Mouse (Mus musculus): ENCODE data around the gene Rer1.
A peak's percentile ranks its signal among the peaks of the same experiment; 100 is the strongest.

The Rer1 gene

DNA sequence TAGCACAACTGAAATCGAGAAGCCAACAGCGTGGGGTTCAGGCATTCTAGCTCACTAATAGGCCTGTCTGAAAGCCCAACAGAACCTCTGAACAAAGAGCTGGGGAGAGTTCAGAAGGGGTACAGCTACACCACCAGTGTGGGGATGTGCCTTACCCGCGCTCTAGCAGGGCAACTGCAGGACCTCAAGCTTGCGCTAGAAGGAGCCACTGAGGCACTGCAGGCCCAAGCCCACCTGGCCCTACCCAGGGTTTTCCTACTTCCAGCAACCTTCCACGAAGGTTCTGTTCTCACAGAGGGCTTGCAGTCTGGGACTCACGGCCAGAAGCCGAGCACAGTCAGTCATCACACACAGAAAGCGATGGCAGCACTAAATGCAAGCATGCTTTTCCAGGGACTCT lies 11.0 kb downstream of the Rer1 start:
- no peak for DNase-seq (ENCODE audit: low spot score)

DNA sequence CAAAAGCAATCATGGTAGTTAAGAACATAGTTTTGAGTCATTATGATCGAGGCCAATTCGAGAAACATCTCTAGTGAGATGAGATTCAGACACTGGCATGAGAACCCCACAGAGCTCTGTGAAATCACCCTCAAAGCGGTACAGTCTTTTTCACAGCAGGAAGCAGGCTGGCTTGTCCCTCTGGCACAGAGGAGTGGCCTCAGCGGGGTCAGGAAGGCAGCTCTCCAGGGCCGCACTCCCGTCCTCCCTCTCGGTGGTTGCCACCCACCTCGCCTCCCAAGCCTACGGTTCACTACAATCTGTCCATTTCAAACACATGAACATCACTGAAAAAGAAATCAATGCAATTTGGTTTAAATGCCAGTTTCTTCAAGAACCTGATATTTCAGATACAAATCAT lies 11.8 kb downstream of the Rer1 start:
- no peak for DNase-seq (ENCODE audit: low spot score)

DNA sequence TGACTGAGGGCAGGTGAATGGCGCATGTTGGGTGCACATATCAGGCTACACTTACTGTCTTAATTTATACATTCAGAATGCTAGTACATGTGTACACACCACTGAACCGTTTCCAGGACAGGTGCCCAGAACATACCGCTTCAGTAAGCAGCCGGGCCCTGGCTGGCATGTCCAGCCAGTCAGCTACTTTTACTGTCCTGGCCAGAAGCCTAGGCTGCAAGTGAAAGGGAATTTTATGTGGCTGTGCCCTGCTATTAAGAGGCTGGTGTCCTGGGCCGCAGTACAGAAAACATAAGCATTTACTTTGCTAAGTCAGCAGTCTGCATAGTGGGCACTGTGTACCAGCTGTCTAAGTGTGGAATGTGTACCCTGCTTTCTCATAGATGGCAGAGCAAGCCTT lies 15.3 kb downstream of the Rer1 start:
- no peak for DNase-seq (ENCODE audit: low spot score)

DNA sequence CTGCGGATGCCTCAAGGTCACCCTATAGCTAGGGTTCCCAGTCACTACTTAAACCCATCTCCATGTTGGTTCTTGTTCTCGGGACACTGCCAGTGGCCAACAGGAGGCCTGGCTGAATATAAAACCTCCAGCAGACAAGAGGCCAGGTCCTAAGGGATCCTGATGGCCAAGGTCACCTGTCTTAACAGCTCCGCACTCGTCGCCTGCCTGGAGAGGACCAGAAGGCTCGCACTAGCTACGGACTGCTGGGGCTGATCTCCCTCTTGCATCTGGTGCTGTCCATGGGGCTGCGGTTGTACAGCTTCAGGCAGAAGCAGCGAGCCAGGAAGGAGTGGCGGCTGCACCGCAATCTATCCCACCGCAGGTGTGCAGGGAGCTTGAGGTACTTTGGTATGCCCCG lies 16.0 kb downstream of the Rer1 start:
- no peak for DNase-seq (ENCODE audit: low spot score)

DNA sequence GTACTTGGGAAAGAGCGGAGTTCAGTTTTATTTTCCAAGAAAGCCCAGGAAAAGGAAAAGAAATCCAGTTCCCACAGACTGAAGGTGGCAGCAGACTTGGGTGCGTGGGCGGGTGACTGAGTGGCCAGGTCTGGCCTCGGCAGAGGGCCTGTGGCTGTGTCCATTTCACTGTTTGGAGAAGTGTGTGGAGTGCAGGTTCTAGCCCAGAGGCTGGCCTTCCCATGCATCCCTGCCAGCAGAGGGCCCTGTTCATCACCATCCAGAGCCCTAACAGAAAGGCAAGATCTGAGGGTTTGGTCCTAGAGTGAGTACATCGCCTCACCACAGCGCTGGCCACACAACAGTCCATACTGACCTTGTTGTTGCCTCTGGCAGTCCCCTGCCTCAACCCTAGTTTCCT lies 17.0 kb downstream of the Rer1 start:
- no peak for DNase-seq (ENCODE audit: low spot score)

DNA sequence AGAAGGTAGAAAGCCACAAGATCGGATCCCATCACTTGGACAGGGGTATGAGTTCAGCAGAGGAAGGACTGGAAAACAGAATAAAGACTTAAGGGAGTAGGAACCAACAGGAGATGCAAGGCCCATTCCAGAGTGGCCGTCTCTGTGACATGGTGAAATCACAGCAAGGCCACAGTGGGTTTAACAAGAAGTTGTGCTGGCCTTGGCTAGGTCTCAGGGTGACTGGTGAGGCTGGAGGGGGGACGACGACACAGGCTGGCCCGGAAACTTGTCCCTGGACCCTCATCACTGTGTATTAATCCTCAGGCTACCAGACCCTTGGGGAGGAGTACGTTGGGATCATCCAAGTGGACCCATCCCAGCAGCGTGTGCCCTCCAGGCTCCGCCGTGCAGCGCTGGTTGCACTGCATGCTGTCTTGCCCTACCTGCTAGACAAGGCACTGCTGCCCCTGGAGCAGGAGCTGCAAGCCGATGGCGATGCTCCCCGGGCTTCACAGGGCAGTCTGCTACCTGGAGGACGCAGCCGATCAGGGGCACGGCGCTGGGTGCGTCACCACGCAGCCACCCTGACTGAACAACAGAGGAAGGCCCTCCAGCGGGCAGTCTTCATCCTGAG lies 17.7 kb downstream of the Rer1 start:
- DNase-seq (ENCODE audit: low spot score): no peak

DNA sequence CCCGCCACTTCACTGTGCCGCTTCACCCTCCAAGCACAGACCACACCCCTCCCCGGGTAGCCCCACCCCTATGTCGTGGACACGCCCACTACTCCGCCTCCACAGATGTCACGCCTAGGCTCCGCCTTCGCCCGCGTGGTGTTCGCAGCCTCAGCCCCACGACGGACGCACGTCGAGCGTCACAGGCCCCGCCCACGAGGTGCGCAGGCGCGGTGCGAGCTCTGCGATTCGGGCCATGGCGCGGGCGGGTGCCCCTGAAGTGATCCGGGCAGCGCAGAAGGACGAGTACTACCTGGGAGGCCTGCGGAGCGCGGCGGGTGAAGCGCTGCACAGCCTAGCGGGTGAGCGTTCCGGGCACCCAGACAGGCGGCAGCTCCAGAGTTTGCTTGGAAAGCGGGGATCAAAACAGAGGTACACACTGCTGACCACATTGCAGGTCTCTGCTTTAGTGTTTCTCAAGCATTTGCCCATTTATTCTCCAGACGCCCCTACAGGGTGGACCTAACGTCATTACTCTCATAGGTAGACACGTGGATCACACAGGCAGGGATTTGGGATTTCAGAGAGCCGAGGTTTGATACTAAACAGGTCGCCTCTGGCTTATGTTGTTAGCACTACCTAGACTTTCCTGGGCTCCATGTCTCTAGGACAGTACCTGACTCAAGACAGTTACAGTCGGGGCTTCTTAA lies 19.2 kb downstream of the Rer1 start, which contains the start of gene Pex10:
TSS of gene Pex10 (plus strand) at position 183 of the 689 bp plus-strand sequence.
- peak; percentile 99 for DNase-seq (ENCODE audit: low spot score)

DNA sequence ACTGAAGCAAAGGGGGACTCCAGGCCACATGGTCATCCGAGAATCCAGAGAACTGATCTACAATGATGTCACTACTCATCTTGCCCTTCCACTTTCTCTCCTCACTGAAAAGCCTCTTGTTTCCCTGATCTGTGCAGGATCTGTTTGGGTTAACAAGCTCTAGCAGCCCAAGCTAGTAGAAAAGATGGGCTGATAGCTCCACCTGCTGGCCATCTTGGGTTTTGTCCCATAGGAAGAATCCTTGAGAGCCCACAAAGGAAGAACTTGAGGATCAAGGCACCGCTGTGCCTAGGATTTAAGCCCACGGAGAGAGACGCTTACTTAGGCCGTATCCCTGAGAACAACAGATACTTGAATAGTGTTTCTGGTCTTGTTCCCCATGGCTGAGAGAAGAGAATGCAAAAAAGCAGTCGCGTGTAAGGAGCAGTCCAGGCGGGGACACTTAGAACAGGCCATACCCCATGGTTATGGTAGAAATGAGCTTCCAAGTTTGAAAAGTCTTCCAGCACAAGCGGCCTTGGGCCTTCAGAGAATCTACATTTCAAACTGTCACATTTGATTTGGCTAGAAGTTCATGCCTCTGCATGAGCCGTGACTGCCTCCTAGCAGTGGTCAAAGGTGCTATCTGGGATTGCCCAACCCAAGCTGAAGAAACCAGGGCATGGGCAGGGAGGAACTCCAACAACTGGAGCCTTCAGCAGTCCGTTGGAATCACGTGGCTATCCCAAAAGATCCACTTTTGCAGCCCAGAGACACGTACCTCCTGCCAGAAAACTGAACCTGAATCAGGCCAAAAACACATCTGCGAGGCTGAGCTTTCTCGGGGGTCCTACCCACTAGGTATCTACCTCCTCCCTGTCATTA lies 20.0 kb downstream of the Rer1 start:
- DNase-seq (ENCODE audit: low spot score): peak; percentile 99

DNA sequence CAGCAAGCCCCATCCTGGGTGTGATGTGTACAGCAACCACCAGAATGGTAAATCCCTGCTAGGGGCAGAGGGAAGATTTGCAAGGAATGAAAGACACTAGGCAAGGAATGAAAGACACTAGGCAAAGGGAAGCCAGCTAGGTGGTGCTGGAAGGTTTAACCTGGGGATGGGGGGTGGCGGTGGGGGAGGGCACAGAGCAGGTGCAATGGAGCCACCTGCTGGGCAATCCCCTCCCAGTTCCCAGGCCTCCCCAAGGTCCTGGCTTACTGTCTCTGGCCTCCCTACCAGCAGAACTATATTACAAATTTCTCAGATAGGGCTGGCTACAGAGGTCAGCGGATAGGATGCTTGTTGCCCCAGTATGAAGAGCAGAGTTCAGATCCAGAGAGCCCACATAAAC lies 21.7 kb downstream of the Rer1 start:
- DNase-seq (ENCODE audit: low spot score): no peak

DNA sequence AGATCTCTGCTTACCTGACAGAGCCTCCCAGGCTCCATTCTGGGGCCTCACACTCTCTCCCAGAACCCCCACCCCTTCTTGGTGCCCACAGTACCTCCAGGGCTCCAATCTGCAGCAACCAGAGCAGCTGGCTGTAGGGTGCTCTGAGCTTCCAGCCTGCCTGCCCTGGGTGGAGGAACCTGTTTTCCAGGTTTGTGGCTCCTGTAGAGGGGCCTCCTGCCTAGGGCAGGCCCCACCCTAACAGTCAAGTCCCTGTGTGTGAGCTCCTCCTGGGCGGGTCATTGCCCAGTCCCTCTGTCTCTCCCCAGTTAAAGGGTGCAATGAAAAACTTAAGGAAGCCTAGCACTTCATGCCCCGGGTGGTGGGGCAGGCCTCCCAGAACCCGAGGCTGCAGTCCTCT lies 22.3 kb downstream of the Rer1 start:
- DNase-seq (ENCODE audit: low spot score): no peak

DNA sequence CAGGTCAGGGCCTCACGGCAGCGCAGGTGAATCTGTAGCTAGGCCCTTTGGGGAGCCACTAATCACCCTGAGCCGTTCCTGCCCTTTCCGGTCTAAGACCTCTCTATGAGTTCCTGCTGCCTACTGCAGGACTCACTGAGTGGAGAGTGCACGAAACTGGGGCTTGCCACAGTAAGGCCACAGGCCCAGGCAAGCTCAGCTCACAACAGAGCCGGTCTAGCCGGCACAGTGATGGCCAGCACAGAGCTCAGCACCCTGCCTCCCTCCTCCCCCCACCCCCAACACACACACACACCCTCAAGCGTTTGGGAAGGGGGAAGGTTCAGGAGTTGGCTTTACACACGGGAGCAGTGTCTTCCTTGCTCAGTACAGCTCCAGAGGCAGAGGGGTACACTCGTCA lies 27.9 kb downstream of the Rer1 start:
- DNase-seq (ENCODE audit: low spot score): no peak

DNA sequence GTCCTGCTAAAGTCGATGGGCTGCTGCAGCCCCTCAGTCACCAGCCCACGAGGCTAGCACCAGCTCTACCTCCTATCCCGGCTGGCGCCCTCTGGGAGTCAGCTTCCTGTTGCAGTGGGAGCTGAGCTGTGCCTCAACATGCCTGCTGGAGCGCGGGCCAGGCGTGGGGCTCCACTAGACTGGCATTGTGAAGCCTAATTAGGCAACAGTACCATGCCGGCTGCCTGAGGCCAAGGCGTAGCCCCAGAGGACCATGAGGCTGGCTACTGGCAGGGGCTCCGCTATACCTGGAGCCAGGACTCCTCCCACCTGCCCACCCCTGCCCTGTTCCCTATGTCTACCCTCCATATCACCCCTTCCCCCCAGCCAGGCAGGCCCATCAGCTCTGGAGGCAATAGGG lies 29.5 kb downstream of the Rer1 start, which contains the start of gene Plch2:
TSS of gene Plch2 (minus strand) at position 61 of the 400 bp plus-strand sequence.
- no peak for DNase-seq (ENCODE audit: low spot score)

DNA sequence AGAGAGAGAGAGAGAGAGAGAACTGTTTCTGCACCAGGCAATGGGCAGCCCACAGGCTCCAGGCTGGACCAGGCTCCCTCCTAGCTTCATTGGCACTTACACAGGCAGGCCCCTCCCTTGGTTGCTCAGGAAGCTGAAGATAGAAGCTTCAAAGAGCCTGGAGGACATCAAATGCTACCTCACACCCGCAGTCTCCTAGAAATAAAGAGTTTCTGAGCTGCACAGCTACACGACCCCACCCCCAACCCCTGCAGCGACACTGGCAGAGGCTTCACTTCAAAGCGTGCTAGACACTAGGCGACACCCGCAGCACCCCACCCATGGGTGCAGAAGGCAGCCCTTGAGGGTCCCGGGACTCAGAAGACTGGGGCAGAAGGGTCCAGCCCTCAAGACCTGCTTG lies 36.1 kb downstream of the Rer1 start:
- DNase-seq (ENCODE audit: low spot score): no peak

DNA sequence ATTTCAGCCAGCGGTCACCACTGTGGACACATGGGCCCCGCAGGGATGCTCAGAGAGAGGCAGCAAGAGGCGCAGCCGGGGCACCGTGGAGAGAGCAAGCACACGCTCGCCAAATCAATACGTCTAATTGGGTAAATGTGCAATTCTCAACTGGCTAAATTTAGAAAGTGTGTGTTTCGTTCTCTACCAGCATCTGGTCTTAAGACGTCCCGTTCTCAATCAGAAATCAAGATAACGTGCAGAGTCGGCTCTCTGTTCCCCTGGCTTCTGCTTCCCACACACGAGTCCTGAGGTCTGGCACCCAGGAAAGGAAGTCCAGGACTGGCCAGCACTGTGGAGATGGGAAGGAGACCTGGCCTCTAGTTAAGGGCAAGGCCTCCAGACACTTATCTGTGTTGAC lies 39.5 kb downstream of the Rer1 start:
- no peak for DNase-seq (ENCODE audit: low spot score)

DNA sequence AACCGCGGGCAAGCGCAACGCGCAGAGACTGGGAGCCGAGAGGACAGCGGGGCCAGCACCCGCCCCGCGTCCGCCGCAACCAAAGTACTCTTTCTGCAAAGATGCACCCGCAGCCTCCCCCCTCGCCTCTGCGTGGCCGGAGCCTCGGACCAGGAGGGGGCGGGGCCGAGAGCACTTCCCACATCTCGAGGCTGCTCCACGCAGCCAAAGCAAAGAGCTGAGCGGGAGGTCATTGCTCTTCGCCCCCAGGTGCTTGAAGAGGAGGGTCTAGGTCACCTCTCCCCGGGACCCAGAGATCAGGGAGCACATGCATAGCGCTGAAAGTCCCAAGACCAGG lies 42.9 kb downstream of the Rer1 start:
- no peak for DNase-seq (ENCODE audit: low spot score)

DNA sequence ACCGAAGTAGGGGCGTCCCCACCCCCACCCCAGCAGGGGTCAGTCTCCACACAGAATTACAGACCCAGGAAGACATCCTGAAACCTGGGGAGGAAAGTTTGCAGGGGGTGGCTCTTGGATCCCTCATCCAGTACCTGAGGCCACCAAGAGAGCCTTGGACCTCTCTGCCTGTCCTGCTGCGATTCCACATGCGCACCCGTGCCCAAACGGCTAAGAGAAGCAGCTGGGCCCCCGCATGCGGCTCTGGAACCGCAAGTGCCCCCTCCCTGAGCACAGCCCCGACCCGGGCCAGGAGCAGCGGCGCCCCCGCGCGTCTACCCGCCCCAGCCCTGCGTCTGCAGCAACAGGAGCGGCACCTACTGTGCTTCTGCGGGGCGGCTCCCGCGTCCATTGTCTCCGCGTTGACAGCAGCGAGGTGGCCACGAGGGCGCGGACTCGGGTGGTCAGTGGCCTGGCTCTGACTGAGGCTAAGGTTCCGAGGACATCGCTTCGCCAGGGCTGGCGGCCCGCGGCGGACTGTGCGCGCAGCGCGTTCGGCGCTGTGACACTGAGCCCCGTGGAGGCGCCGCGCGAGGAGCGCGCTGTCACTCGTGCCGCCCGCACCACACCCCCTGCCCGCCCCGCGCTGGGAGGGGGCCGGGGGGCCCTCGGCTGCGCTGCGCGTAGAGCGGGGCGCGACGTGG lies 43.4 kb downstream of the Rer1 start:
- no peak for DNase-seq (ENCODE audit: low spot score)

DNA sequence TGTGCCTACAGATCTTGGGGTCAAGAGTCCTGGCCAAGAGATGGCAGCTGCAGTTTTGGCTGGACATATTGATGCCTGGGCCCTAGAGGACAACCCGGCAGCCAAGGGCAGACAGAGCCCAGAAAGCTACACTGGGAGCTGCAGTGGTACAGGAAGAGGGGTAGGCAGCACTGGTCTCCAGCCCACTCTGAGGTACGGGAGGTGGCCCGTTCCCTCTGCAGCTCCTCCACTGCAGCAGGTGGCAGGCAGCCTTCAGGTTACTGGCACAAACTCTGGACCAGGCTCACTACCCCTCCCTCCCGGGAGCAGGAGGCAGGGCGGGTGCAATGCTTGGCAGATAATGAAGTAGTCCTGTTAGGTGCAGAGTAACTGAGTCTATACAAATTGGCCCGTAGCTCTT lies 45.5 kb downstream of the Rer1 start:
- no peak for DNase-seq (ENCODE audit: low spot score)

DNA sequence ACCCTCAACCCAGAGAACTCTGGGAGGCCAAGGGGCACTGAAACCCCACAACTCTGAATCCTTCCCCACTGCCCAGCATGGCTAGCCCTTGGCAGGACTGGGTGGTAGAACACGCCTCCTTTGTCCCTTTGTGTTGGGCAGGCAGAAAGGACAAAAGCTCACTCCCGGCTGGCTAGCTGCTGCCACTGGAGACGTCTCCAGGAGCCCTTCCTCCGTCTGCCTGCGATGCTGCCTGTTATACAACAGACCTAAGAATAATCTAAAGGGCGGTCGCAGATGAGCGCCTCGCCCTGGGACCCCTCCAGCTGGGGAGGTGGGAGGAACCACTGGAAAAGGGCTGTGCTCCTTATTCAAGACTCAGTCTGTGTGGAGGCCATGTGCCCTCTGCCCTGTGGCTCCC lies 46.0 kb downstream of the Rer1 start:
- no peak for DNase-seq (ENCODE audit: low spot score)

DNA sequence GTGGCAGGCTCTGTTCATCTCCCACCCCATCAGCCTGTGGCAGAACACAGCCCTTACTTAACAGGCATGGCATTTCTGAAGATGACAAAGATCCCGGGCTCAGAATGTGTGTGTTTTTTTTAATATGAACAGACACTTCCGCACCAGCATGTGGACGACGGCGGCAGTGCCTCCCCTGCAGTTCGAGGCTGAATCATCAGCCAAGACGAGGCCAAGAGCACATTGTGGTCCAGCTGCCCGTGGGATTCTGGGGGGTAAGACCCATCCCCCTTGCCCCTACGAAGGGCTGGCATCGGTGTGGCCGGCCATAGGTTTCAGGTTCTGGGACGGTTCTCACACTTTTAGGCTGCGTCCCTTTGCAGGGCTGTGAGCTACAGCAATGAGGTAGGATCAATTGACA lies 51.4 kb downstream of the Rer1 start:
- no peak for DNase-seq (ENCODE audit: low spot score)

DNA sequence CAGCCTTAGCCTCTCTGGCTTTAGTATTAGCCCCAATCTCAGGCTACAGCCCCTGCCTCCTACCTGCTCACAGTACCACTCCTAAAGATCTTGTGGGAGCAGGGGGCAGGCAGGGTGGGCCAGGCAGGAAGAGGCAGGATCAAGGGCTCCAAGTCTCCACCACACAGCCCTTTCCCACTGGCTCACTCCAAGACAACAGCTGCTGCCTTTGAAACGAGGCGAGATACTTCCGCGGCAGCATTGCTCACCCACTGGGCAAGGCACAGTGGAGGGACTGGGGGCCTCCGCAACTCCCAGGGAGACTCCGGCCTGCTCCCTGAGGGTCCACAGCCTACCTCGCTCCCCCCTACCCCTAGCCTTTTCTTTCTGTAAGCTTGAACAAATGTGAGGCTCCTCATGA lies 52.0 kb downstream of the Rer1 start:
- DNase-seq (ENCODE audit: low spot score): no peak

DNA sequence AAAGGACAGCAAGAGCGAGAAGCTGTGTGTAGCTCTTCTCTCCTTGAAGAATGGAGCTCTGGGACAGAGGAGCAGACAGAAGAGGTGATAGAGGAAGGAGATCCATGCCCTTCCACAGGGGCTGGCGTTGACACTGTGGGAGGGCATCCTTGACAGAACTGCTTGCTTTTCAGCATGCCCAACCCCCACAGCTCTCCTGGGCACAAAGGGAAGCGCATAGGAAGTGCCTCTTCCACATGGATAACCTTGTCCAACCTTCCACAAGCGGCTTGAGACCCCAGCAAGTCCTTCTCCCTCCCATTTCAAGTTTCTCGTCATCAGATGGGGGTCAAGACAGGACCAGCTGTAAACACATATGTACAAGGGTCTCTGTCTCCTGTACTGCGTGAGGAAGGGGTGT lies 53.1 kb downstream of the Rer1 start:
- DNase-seq (ENCODE audit: low spot score): peak; percentile 52

DNA sequence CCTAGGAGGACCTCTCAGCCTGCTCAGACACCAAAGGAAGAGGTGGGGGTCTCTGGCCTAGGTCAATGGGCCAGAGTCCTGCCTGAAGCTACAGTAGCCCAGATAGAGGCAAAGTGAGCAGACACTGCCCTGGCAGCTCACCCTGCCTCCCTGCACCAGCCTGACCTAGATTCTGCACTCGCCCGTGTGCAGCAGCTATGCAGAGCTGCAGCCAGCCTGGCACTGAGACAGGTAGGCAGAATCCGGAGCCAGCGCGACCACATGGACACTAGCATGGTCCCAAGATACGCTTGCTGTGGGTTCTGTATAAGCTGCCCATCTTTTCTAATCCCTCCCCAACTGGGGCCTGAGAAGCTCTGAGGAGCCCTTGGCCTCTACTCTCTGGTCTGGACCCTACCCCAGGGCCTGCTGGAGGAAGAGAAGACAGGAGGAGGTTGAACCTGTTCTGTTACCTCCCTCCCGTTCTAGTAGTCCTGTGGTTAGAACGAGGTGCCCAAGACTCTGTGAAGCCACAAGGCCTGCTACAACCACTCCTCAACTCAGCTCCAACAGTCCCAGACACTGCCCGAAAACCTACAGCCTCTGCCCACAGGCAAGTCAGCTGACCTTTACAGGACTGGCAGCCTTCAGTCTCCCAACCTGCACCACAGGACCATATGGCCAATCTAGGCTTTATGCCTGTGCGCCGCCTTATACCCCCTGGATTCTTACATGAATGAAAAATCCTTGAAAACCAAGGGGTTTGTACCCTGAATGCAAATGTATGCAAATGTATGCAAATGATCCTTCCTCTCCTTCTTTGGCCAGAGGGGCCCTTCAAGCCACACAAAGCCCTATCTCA lies 61.8 kb downstream of the Rer1 start:
- DNase-seq (ENCODE audit: low spot score): no peak
